Mouse (Mus musculus) kidney, adult 2 months (tissue): ENCODE data around the gene Zap70.

Source experiments
- CTCF ChIP-seq: fragments of 200-500 bp; conservative IDR thresholded peaks from 2 replicates; pipeline ENCODE4 v1.5.1; 2011; ENCODE audit warnings: low read depth, mild to moderate bottlenecking, control low read depth, low read length, moderate library complexity, mixed read lengths; ENCODE audit not compliant: insufficient read depth, insufficient read length
- POLR2A ChIP-seq: fragments of 200-500 bp; IDR thresholded peaks from one replicate; pipeline ENCODE4 v1.6.1; 2011; ENCODE audit warnings: low read depth, low read length, control low read depth

DNA sequence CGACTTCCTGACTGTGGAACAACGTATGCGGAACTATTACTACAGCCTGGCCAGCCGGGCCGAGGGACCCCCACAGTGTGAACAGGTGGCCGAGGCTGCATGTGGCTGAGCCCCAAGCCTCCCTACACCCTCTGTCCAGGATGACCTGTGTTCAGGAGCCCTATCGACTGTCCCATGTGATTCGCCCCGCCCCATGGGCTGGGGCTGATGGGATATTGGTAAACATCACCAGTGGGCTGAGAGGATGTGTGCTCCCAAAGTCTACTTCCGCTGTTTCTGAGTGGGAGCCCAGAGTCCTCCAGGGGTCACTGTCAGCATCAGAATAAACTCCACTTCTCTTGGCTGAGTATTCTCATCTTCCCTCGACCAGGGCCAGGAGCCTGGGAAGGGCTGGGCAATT lies 20.9 kb downstream of the Zap70 start:
- no peak for TF ChIP-seq CTCF
- TF ChIP-seq POLR2A: no peak
